Mouse (Mus musculus) lung, postnatal 0 days (tissue): ENCODE data around the gene Pip5kl1.
A peak's percentile ranks its signal among the peaks of the same experiment; 100 is the strongest.

Source experiments
- CTCF ChIP-seq: IDR thresholded peaks from 2 replicates; pipeline ENCODE4 v1.5.1; 2016; ENCODE audit warnings: antibody characterized with exemption, mild to moderate bottlenecking
- EP300 ChIP-seq: IDR thresholded peaks from 2 replicates; pipeline ENCODE4 v1.6.1; 2016; ENCODE audit warnings: antibody characterized with exemption, mild to moderate bottlenecking, control low read depth

DNA sequence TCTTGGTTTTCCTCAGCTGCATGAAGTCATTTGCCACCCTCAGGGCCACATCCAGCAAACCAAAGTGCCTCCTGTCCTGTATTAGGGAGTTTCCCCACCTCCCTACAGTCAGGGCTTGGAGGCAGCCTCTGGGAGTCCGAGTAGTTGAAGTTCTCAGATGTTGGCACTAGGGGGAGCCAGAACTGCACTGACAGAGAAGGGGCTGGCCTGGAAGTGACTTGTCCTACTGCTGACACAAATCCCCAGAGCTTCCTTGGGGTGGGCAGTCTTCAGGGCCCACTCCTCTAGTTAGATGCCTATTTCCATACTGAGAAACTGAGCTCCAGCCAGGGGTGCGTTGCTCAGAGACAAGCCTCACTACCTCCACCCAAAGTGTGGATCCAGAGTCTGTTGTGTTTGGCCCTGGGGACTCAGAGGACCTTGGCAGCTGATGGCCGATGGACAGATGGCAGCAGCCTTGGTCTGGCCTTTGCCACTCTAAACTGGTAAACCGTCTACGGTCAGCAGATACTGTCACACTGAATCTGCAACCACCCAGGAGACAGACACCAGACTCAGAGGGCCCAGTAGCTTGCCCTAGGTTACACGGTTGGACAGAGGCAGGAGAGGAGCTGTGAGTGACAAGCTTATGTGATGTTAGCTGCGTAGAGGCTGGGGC lies 57.3 kb downstream of the Pip5kl1 start:
- TF ChIP-seq CTCF (peak; percentile 97), EP300 (no peak)
